Mouse (Mus musculus): Measurements from ENCODE around the gene Lbx1. TPM values are rescaled to one million over a fixed set of nuclear protein-coding genes. Genes with fewer than 3 reads are reported as not detected.

Gene Lbx1
- total RNA-seq, 2 experiments from 2014 or later = 48.9 to 50.8 TPM

- DNase-seq = peak in 1 of 2 experiments; percentile 65
- intact Hi-C loops (cut with DNase I) = loop anchor here (5.0 kb wide), 1 partner anchor 242 kb away; no protein-coding TSS in a partner anchor
Observed at GRCm38 (mm10) chr19:45234771-45235231, 811 bp downstream of the Lbx1 start.

GRCm38 (mm10) chr19:45234191-45234770, 1.3 kb downstream of the Lbx1 start:
- intact Hi-C loops (cut with DNase I) = loop anchor here (5.0 kb wide), 1 partner anchor 243 kb away; no protein-coding TSS in a partner anchor

GRCm38 (mm10) chr19:45233496-45234127, 2.0 kb downstream of the Lbx1 start:
- DNase-seq = peak; percentile 18 to 54
- intact Hi-C loops (cut with DNase I) = loop anchor here (5.0 kb wide), 1 partner anchor 244 kb away; no protein-coding TSS in a partner anchor

More at GRCm38 (mm10) chr19:45234191-45234770, 1.3 kb downstream of the Lbx1 start:
- no peak for DNase-seq

- peak in 1 of 2 experiments; percentile 45 for DNase-seq
- intact Hi-C loops (cut with DNase I) = loop anchor here (5.0 kb wide), 1 partner anchor 245 kb away; no protein-coding TSS in a partner anchor
Observed at GRCm38 (mm10) chr19:45232443-45233410, 2.9 kb downstream of the Lbx1 start.

- peak; percentile 28 to 48 for DNase-seq
- intact Hi-C loops (cut with DNase I) = loop anchor here (5.0 kb wide), 1 partner anchor 245 kb away; no protein-coding TSS in a partner anchor
Observed at GRCm38 (mm10) chr19:45232036-45232410, 3.6 kb downstream of the Lbx1 start.

GRCm38 (mm10) chr19:45231383-45232035, 4.1 kb downstream of the Lbx1 start:
- peak in 1 of 2 experiments; percentile 59 for DNase-seq
- intact Hi-C loops (cut with DNase I) = loop anchor here (5.0 kb wide), 1 partner anchor 246 kb away; no protein-coding TSS in a partner anchor

GRCm38 (mm10) chr19:45230848-45231382, 4.7 kb downstream of the Lbx1 start:
- intact Hi-C loops (cut with DNase I) = loop anchor here (5.0 kb wide), 1 partner anchor 246 kb away; no protein-coding TSS in a partner anchor
- no peak for DNase-seq

- peak in 1 of 2 experiments; percentile 46 for DNase-seq
- intact Hi-C loops (cut with DNase I) = loop anchor here (5.0 kb wide), 1 partner anchor 247 kb away; no protein-coding TSS in a partner anchor
Observed at GRCm38 (mm10) chr19:45230201-45230611, 5.4 kb downstream of the Lbx1 start.

GRCm38 (mm10) chr19:45229378-45230135, 6.1 kb downstream of the Lbx1 start:
- peak; percentile 21 to 48 for DNase-seq
- intact Hi-C loops (cut with DNase I) = loop anchor here (5.0 kb wide), 1 partner anchor 248 kb away; no protein-coding TSS in a partner anchor

- intact Hi-C loops (cut with DNase I) = no loop called here
- DNase-seq = no peak
Observed at GRCm38 (mm10) chr19:45228781-45229180, 6.8 kb downstream of the Lbx1 start.

GRCm38 (mm10) chr19:45228097-45228496, 7.5 kb downstream of the Lbx1 start:
- no peak for DNase-seq
- intact Hi-C loops (cut with DNase I) = no loop called here

GRCm38 (mm10) chr19:45227671-45228070, 7.9 kb downstream of the Lbx1 start:
- no peak for DNase-seq
- intact Hi-C loops (cut with DNase I) = no loop called here

- no peak for DNase-seq
- intact Hi-C loops (cut with DNase I) = no loop called here
Observed at GRCm38 (mm10) chr19:45227049-45227448, 8.6 kb downstream of the Lbx1 start.

GRCm38 (mm10) chr19:45226246-45226645, 9.4 kb downstream of the Lbx1 start:
- no peak for DNase-seq
- intact Hi-C loops (cut with DNase I) = no loop called here

- intact Hi-C loops (cut with DNase I) = no loop called here
- DNase-seq = no peak
Observed at GRCm38 (mm10) chr19:45225130-45225529, 10.5 kb downstream of the Lbx1 start.

- intact Hi-C loops (cut with DNase I) = loop anchor here (5.0 kb wide), 4 partner anchors 58 to 523 kb away; partner anchors contain the start of gene Npm3
- no peak for DNase-seq
Observed at GRCm38 (mm10) chr19:45224286-45224559, 11.4 kb downstream of the Lbx1 start.

- DNase-seq = no peak
- intact Hi-C loops (cut with DNase I) = loop anchor here (5.0 kb wide), 4 partner anchors 59 to 524 kb away; partner anchors contain the start of gene Npm3
Observed at GRCm38 (mm10) chr19:45223413-45224285, 12.0 kb downstream of the Lbx1 start.

Data from gastrocnemius, postnatal 36 days (tissue).